Mouse (Mus musculus): Measurements from ENCODE around the gene Pnpla8.

GRCm38 (mm10) chr12:44357460-44357859 is 136.3 kb downstream of the Pnpla8 start:
- no peak for TF ChIP-seq CTCF (IDR thresholded peaks at IDR 0.05; ENCODE audit: borderline replicate concordance, insufficient read depth, low read depth, low read length)
- no peak for TF ChIP-seq POLR2A (IDR thresholded peaks at IDR 0.05; ENCODE audit: borderline replicate concordance, insufficient read depth, low read length)
